Mouse (Mus musculus) liver (tissue): ENCODE results near the gene Psme2.

Experiments used
- DNase-seq: peaks from one replicate; pipeline ENCODE4 v3.0.0-alpha.2; 2020; ENCODE audit warnings: mixed read lengths

Gene Psme2

DNA sequence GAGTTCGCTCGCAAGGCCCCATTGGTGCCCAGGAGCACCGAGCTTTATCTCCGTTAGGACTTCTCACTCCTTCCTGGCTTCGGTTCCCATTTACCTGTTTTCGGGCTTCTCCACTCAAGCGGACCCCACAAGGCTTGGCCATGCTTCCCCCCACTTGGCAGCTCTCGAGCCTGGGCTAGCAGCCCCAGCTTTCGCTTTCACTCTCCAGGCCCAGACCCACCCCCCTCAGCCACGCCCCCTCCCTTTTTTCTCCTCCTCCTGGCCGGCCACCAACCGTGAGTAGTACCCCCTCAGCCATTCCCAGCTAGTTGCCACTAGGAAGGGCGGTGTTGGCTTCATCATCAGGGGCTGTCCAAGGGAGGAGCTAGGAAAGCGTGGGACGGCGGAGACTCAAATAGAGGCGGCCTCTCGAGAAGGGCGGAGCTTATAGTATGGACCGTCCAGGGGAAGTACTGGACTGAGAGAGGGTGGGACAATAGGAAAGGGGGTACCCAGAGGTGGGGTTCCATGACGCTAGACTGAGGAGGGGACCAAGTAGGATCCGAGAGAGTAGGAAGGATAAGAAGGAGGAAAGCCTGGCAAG, at the start of gene Psme2:
Gene Psme2, minus strand, starts transcription at position 366 of the 583 bp plus-strand sequence.
- peak; percentile 95 for DNase-seq

DNA sequence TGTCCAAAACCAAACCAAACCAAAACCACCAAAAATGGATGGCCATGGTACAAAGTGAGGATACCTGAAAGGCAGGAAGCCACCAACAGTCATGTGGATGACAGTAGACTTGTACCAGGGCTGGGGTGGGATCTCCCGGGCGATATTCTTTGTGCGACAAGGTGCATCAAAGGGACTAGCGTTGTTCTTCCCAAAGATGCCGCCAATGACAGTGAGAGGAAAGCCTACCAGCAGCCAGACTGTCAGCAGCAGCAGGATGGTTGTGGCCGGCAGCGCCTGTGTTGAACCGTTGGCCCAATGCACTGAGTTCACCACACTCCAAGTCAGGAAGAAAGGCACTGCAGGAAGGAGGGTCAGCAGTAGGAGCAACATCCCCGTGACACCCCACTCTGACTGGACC, 46.9 kb upstream of the Psme2 start, which contains the start of gene Gm49378:
Gene Gm49378, minus strand, starts transcription at position 101 of the 400 bp plus-strand sequence.
- DNase-seq, result no peak

DNA sequence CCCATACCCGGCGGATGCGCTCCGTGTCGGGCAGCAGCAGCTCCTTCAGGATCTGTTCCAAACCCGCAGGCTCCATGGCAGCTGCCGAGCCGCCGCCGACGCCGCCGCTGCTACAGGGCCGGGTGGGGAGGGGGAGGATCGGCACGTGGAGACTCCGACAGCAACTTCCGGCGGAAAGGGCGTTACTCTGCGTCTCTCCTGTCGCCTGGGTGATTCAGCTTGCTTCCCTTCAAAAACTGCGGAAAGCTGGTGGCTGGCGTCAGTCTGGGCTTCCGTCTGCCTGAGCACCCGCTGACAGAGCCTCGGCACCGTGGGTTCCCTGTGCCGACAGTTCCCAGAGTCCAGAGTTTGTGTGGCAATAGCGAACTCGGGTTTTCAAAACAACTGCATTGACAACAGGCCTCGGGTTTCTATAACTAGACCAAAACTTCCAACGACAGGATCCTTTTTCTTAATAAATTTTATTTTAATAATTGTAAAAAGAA, 44.7 kb upstream of the Psme2 start, which contains the start of gene Ipo4:
Gene Ipo4, minus strand, starts transcription at position 435 of the 485 bp plus-strand sequence.
- peak; percentile 84 for DNase-seq

DNA sequence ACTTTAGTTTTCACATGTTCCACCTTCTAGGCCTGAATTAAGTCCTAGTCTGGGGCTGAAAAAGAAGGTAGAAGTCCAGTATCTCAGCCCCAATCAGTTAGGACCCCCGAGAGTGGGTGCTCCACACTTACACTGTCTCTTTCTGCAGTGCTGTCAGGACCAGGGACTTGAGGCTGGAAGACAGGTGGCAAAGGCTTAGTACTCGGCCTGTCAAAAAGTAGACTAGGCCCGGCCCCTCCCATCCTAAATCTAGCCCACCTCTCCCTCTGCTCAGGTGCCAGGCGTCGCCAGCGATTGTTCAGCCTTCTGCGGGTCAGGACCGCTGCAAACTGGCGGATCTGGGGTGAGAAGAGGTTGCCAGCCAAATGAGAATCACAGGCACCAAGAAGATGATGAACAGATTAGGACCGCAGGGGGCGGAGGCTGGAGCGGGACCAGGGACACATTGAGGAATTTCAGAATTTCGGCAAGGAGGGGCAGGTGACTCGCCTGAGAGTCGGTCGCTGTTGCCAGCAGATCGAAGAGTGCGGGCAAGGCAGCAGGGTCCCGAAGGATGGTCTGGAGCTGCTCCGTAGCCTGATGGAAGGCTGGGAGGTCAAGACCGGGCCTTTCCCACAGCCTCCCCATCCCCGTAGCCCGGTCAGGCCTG, 44.1 kb upstream of the Psme2 start:
- peak; percentile 34 for DNase-seq

DNA sequence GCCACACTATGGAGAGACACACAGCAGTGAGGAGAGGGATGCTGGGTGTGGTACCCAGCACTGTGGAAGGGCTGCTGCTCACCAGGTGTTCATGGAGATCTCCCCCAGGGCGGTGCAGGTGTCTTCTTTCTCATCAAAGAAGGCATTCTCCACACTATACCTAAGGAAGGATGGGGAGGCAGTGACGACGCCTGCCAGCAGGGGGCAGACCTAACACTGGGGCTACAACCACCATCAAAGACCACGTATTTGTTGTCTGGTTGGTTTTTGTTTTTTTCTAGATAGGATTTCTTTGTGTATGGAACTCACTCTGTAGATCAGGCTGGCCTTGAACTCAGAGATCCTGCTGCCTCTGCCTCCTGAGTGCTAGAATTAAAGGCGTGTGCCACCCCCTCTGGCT, 38.4 kb upstream of the Psme2 start:
- DNase-seq, result peak; percentile 68

DNA sequence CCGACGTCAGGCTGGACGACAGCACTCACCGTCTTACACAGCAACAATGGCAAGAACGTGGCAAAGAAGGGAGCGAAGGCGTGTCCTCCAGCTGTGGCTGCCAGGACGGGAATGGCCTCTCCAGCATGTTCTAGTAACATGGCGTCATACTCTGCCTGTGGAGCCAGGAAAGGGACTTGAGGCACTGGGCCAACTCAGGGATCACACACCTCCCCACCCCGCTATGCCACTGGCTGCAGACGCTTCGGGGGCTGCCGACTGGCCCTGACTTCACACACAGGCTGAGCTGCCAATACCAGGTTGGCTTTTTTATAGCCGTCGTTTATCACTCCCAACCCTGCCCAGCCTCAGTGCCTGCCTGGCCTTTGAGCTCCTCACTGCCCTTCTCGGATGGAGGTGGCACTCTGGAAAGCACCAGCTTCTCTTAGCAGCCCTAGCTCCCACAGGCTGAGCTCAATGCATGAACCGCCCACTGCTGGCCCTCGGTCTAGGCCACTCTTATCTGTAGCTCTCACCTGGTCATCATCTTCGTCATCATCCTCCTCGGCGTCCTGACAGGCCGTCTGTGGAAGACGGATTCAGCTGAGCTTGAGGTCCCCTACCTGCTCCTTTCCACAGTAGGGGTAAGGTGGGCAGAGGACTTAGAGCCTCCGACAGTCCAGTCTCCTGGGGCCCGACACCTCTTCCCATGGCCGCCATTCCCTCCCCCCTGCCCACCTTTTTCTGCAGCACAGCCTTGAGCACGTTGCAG, 37.3 kb upstream of the Psme2 start:
- DNase-seq, result peak; percentile 29

DNA sequence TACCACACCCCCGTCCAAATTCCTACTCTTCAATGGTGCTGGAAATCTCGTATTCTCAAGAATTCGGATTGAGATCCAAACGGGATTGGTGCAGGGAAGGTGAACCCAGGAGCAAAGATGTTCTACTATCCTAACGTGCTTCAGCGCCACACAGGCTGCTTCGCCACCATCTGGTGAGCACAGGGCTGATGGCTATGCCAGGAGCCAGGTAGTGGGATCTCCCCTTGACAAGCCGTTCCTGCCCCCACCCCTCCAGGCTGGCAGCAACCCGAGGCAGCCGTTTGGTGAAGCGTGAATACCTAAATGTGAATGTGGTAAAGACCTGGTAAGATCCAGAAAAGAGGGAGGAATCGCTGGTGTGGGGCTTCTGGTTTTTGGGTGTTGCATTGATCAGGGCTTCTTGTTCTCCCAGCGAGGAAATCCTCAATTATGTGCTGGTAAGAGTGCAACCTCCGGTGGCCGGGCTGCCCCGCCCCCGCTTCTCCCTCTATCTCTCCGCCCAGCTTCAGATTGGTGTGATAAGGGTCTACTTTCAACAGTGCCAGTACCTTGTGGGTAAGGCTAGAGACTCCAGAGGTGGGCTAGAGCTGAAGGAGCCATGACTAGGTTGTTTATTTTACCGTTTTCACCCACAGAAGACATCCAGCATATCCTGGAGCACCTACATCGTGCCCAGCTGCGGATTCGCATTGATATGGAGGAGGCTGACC, 27.7 kb upstream of the Psme2 start:
- DNase-seq, result peak; percentile 75

DNA sequence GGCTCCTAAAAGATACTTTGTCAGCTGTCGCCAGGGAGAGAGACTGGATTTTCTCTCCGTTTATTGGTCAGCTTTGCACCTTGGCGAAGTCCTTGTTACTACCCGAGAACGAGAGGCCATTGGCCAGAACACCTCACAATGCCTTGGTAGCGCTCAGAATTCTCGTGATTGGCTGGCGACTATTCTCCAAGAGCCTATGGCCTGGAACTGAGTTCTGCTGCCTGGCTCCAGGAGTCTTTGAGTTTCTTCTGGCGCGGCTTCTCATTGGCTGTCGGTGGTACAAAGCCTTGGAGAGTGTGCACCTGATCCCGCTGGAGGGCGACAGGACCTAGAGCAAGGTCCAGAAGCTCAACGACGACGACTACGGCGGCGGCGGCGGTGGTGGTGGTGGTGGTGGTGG, 26.9 kb upstream of the Psme2 start, which contains the start of gene Rec8:
Gene Rec8, plus strand, starts transcription at position 216 of the 400 bp plus-strand sequence.
- peak; percentile 75 for DNase-seq

DNA sequence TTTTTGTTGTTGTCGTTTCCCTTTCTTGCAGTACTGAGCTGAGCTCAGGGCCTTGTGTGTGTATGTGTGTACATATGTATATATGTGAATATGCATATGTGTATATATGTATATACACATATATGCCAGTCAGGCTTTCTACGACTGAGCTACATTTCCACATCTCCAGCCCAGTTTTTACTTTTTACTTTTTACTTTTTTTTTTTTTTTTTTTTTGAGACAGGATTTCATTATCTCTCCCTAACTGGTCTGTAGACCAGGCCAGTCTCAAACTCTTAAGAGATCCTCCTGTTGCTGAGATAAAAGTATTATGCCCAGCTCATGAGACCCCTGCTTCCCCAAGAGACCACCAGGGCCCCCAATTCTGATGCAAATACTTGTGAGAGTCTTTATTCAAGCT, 25.9 kb upstream of the Psme2 start:
- no peak for DNase-seq

DNA sequence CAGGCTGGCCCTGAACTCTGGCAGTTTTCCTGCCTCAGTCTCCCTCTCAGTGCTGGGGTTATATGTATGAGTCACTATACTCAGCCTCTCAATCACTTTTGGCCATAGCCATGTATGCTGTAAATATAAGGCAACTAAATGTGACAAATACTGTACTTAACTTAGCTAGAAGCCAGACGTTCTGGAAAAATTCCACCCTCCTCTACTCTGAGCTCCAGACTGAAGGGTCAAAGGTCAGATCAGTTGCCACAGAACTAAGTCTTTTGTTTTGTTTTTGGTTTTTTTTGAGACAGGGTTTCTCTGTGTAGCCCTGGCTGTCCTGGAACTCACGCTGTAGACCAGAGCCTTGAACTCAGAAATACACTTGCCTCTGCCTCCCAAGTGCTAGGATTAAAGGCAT, 25.0 kb upstream of the Psme2 start:
- DNase-seq, result no peak

DNA sequence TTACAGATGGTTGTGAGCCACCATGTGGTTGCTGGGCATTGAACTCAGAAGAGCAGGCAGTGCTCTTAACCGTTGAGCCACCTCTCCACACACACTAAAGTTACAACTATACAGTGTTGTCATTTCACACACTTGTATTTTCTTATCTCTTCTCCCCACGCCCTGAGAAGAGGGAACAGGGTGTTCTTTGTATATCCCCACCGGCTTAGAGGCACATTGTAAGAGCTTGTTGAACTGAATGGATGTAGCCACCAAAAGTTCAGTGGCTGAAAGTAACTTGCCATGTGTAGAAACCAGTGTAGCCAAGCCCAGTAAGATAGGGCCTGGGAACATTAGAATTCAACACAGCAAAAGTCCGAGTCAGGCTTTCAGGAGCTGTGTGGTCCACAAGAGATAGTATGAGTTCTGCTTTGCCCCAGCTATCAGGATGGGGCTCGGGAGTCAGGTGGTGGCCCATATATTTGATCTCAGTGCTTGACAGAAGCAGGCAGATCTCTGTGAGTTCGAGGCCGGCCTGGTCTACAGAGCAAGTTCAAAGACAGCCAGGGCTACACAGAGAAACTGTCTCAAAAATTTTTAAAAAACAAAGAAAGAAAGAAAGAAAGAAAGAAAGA, 23.8 kb upstream of the Psme2 start:
- DNase-seq, result peak; percentile 61

DNA sequence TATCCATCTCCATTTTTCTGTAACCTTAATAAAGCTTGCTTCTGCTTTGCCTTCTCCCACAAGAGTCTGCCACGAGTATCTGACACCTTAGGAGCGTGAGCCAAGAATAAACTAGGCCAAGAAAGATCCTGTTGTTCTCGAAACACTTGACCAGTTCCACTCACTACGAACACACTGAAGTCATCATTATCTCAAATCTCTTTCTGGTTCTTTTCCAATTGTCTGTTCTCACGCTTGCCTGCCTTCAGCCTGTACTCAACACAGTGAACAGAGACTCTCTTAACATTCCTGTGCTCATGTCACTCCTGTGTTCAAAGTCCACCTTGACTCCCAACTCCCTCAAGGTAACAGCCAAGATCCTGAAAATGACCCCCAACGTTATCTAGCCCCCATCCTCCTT, 22.4 kb upstream of the Psme2 start:
- DNase-seq, result no peak

DNA sequence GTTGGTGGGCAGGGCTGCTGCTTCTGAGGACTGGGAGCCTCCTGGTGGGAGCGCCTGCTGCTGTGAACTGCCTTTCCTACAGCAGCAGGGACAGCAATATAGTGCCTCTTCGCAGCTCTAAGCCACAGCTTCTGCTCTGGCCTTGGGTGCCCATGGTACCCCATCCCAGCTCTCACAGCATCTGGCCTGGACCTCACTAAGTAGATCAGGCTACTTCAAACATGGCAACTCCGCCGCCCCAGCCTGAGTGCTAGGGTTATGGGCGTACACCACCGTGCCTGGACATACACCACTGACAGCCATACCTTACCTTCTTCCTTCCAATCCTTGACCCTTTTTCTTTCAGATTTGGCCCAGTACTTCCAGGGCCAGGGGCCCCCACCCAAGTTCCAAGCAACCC, 17.4 kb upstream of the Psme2 start:
- no peak for DNase-seq

DNA sequence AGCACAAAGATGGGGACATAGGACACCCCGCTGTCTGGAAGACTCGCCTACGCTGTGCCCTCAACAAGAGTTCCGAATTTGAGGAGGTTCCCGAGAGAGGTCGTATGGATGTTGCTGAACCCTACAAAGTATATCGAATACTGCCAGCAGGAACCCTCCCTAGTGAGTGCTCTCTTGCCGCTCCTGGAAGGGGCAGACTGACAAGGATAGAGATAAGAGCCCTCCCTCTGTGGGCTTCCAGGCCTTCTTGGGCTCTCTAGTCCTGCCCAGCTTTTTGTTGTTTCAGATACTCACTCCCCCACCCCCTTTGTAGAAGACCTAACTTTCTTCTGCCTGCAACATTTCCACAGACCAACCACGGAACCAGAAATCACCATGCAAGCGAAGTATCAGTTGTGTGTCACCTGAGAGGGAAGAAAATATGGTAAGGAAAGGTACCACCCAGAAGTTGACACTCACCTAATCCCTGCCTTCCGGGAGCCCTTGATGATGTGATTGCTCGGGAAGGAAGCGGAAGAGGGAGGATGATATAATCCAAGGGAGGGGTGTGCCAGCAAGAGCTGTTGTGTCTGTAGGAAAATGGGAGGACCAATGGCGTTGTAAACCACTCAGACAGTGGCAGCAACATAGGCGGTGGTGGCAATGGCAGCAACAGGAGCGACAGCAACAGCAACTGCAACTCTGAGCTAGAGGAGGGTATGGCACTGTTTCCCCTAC, 15.0 kb upstream of the Psme2 start:
- DNase-seq, result peak; percentile 61

DNA sequence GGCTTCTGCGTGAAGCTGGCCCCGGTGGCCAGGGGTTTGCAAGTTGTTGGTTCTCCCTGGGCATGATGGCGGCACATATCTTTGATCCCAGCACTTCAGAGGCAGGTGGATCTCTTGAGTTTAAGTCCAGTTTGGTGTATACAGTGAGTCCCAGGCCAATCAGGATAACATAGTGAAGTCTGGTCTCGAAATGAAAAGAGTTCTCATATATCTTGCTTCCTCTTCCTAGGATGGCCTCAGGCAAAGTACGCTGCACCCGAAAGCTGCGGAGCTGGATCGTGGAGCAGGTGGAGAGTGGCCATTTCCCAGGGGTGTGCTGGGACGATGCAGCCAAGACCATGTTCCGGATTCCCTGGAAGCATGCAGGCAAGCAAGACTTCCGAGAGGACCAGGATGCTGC, 13.9 kb upstream of the Psme2 start:
- DNase-seq, result no peak

DNA sequence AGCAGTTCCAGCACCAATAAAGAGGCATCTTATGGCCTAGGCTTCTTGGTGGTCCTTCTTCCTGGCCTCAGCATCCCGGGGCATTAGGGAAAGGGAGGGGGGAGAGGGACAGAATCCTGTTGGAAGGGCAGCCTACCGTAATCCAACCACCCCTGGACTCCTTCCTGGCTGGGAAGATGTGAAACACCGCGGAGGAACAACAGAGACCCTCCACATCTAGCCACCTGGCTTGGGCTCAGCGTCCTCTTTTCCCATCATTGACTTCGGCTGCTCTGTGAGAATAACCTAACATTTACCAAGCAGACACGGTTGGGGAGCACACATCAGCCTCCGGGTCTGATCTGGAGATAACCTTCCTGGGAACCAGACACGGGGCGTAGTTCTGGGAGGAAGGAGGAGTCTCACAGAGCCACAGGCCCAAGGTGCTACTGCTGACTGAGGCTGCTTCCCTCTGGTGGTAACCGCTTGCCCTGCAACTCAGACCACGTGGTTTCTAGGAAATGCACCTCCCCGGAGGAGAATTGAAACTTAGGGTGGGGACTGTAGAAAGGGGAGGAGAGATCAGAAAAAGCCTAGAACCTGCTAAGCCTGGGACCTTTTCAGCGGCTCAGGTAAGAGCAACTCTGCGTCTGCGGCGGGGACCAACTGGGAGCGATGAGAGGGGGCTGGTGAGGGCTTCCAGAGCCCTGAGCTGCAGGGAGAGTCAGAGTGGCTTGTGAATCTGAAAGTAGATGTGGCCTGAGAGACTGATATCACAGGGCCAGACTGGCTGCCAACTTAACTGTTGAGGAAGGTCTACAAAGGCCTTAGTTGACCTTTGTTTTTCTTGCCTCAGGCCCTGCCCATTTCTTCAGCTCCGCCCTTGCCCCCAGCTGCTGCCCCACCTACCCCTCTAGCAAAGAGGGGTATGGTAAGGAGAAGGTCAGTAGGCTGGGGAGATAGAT, 13.0 kb upstream of the Psme2 start:
- peak; percentile 95 for DNase-seq

DNA sequence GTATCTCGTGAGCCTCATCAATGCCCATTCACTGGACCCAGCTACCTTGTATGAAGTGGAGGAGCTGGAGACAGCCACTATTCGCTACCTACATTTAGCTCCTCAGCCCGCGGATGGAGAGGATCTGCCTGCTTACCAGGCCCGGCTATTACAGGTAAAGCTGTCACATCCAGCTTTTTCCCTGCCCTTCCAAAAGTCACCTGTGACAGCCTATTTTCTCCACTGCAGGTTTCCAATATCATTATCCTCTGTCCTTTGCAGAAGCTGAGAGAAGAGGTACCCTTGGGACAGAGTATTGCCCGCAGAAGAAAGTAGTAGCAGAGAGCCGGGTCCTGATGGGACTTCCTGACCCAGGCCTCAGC, 12.3 kb upstream of the Psme2 start, which contains the start of gene Irf9:
Gene Irf9, plus strand, starts transcription at position 301 of the 362 bp plus-strand sequence.
- DNase-seq, result no peak

DNA sequence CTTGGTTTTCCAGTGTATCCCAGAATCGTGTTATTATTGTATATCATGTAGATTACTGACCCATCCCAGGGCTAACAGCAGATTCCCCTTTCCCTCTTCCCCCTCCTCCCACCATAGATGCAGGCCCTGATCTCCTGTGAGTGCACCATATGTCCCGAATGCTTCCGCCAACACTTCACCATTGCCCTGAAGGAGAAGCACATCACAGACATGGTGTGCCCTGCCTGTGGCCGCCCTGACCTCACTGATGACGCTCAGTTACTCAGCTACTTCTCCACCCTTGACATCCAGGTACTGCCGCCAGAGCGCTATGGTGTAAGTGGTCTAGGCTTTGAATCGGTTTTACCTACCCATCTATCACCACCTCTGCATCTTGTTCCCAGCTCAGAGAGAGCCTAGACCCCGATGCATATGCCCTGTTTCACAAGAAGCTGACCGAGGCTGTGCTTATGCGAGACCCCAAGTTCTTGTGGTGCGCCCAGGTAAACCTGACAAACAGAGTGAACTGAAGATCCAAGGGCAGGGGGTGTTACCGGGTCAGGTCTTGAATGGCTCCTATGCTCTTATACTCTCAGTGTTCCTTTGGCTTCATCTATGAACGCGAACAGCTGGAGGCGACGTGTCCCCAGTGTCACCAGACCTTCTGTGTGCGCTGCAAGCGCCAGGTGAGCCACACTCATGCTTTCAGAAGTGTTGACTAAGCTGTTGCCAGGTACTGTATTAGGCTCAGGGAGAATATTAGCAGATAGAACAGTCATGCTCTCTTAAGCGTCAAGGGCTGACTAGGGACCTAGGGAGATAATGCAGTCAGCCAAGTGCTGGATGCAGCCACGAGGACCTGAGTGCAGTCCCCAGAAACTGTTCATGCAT, 7.8 kb upstream of the Psme2 start:
- no peak for DNase-seq

DNA sequence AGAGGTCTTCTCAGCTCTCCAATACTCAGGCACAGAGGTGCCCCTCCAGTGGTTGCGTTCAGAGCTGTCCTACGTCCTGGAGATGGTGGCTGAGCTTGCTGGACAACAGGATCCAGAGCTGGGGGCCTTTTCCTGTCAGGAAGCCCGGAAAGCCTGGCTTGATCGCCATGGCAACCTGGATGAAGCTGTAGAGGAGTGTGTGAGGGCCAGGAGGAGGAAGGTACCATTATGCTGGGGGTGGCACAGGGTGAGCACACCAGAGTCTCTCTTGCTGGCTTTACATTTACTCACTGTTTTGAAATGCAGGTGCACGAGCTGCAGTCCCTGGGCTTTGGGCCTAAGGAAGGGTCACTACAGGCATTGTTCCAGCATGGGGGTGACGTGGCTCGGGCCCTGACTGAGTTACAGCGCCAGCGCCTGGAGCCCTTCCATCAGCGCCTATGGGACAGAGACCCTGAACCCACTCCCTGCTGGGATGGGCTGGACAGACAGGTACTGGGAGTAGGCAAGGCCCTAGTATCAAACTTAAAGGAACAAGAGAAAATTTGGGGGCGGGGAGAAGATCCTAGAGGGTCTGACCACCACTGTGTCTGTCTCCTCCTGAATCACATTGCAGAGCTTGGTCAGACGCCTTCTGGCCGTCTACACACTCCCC, 5.2 kb upstream of the Psme2 start:
- no peak for DNase-seq
